Mouse (Mus musculus): ENCODE data around the gene Nppc. TPM values are rescaled to one million over a fixed set of nuclear protein-coding genes. Genes with fewer than 3 reads are reported as not detected.

The Nppc gene
- total RNA-seq, 2 experiments from 2014 or later = 8.6 to 10.5 TPM

DNA sequence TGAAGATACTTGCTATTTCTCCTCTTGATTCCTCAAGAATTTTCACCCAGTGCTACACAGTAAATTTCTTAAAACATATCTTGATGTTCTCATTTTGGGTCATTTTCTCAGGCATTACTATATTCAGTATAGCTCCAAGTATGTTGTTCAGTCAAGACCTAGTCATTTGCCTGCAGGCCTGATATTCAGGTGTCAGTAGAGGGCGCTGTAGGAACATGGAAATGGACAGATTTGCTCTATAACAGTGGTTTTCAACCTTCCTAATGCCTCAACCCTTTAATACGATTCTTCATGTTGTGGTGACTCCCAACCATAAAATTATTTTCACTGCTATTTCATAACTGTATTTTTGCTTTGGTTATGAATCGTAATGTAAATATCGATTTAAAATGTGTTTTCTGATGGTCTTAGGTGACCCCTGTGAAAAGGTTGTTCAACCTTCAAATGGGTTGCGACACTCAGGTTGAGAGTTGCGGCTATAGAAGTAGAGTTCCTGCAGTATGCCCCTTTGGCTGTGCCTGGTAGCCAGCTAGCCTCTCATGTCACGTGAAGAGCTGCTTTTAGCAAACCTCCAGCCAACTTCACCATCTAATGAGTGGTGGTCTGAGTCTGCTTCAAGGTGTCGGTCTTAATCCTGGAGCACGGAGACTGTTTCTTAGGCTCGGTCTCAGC, 51.8 kb downstream of the Nppc start:
- Histone ChIP-seq H3K27ac (no peak overlapping the region), H3K4me3 (no peak overlapping the region)
- peak; percentile 88 for TF ChIP-seq CTCF (IDR thresholded peaks at IDR 0.05)
- intact Hi-C loops (cut with DNase I) = no loop called here
- DNase-seq (ENCODE audit: extremely low spot score in 1 of 2, low spot score in 2 of 2) = peak; percentile 71 to 75

Small RNAs within 50 kb of the gene (microRNA-seq; reads per million reads assigned to microRNA genes)
- 0 reads per million in 2 experiments for gene Gm22955

Other genes with a start within 250 kb of the Nppc start
- gene Nmur1, start 244.3 kb downstream of the Nppc start, total RNA-seq (2021) = not detected
- not detected for gene Tex44, start 244.2 kb downstream of the Nppc start, total RNA-seq (2021)
- 100 to 1,000 TPM; 353 to 363 TPM for gene Ptma, start 143.8 kb downstream of the Nppc start, total RNA-seq (2021)
- 10 to 100 TPM; 43.7 to 50.3 TPM for gene Pde6d, start 87.9 kb downstream of the Nppc start, total RNA-seq (2021)
- 10 to 100 TPM; 24.5 TPM for gene Cops7b, start 87.7 kb downstream of the Nppc start, total RNA-seq (2021)
- 10 to 100 TPM; 25.5 to 29.0 TPM for gene Dis3l2, start 33.2 kb upstream of the Nppc start, total RNA-seq (2021)

Measured in left cerebral cortex, adult 2 months (tissue).